Mouse (Mus musculus) forebrain, postnatal 0 days (tissue): Measurements from ENCODE around the gene Zmat3. TPM values are rescaled to one million over a fixed set of nuclear protein-coding genes. Genes with fewer than 3 reads are reported as not detected.
A peak's percentile ranks its signal among the peaks of the same experiment; 100 is the strongest.

Experiments used
- ATAC-seq: fragments of 200-750 bp; cut with Nextera tagmentation; 2 replicates; pipeline ENCODE4 v1.8.0; 2017; ENCODE audit warnings: mild to moderate bottlenecking, moderate library complexity
- DNase-seq: peaks from one replicate; pipeline ENCODE4 v3.0.0-alpha.2; 2015
- H3K27ac ChIP-seq: fragments of 300-500 bp; sonication (generic); 2 replicates; pipeline ENCODE4 v1.5.1; 2014; ENCODE audit warnings: low read depth, mild to moderate bottlenecking, antibody characterized with exemption, low read length, moderate library complexity, mixed read lengths
- H3K27me3 ChIP-seq: fragments of 300-500 bp; sonication (generic); 2 replicates; pipeline ENCODE4 v1.6.1; 2014; ENCODE audit warnings: mild to moderate bottlenecking, low read length, mixed read lengths; ENCODE audit not compliant: insufficient read depth
- H3K36me3 ChIP-seq: fragments of 300-500 bp; sonication (generic); 2 replicates; pipeline ENCODE4 v1.6.1; 2014; ENCODE audit warnings: mild to moderate bottlenecking, moderate library complexity; ENCODE audit not compliant: insufficient read depth
- H3K4me1 ChIP-seq: fragments of 300-500 bp; sonication (generic); 2 replicates; pipeline ENCODE4 v1.6.1; 2014; ENCODE audit warnings: antibody characterized with exemption; ENCODE audit not compliant: insufficient read depth
- H3K4me2 ChIP-seq: fragments of 300-500 bp; sonication (generic); 2 replicates; pipeline ENCODE4 v1.6.1; 2014; ENCODE audit warnings: low read depth, mild to moderate bottlenecking, moderate library complexity
- H3K4me3 ChIP-seq: fragments of 300-500 bp; sonication (generic); 2 replicates; pipeline ENCODE4 v1.5.1; 2014; ENCODE audit warnings: low read depth, low read length, mixed read lengths
- H3K9ac ChIP-seq: fragments of 300-500 bp; sonication (generic); 2 replicates; pipeline ENCODE4 v1.6.1; 2014; ENCODE audit warnings: mild to moderate bottlenecking
- H3K9me3 ChIP-seq: fragments of 300-500 bp; sonication (generic); 2 replicates; pipeline ENCODE4 v1.6.1; 2016; ENCODE audit warnings: low read length
- CTCF ChIP-seq: sonication (generic); IDR thresholded peaks from 2 replicates; pipeline ENCODE4 v1.5.1; 2016; ENCODE audit warnings: antibody characterized with exemption, control low read depth, low read depth
- WGBS: fragments of 180-500 bp; shearing (Covaris S2); extraction: QIAGEN DNeasy Blood & Tissue Kit; methylation state at CpG from one replicate; pipeline ENCODE4 v1.1.7; 2014; 5-methylcytosine and 5-hydroxymethylcytosine counted together
- polyA plus RNA-seq: library from polyadenylated mRNA; unstranded; fragments of >200 nt; fragmentation: Nextera tagmentation; extraction: Ambion mirVana; gene quantifications from 2 replicates; pipeline ENCODE4 v1.2.1, GENCODE M21; 2015
- total RNA-seq: library from RNA; depleted of rRNA; stranded (reverse); fragments of >200 nt; gene quantifications from 2 replicates; pipeline ENCODE4 v1.2.3, GENCODE M21; 2014

Zmat3 gene
- total and polyA plus RNA-seq, 2 experiments from 2014 or later, result 4.9 to 13.9 TPM

DNA sequence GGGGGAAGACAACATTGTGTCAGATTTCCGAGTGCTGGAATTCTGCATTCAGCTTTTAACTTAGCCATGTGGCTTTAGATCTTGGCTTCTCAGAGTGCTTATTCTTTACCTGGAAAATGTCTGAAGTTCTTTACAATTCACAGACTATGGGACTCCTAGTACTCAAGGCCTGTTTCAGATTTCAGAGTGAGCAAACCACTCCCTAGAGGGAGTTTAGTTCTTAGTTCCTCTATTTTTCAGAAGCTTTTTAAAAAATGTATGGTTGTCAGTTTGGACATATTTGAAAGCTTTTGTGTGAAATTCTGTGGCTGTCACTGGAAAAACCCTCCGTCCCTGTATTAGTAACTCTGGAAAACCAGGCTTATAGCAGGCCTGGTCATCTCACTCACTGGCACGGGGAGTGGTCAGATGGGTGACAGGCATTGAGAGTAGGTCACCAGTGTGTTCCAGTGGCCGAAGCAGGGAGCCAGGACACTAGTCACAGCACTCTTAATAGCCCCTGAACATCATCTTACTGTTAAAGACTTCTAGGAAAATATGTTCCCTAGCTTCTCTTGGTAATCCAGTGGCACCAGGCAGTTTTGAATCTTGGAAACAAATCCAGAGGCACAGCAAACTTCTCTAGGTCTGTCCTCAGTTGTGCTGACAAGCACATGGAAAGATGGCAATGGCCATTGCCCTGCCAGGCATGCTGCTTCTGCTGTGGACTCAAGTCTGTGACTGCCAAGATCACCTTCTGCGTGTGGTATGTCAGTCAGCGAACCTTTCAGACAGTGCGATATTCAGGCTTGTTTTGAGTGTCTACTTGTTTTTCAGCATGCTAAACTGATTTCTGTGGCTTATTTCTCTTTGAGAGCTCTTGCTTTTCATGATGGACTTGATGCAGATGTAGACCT, 37.4 kb upstream of the Zmat3 start:
- no peak for DNase-seq
- no peaks in the 10 kb centered on the region for H3K27me3 ChIP-seq
- H3K9me3 ChIP-seq, result no peaks in the 10 kb centered on the region
- no peak for ATAC-seq
- H3K9ac ChIP-seq, result no peak overlapping the region
- no peak overlapping the region for H3K4me3 ChIP-seq
- H3K27ac ChIP-seq, result no peak overlapping the region
- H3K36me3 ChIP-seq, result no peaks in the 10 kb centered on the region
- H3K4me1 ChIP-seq, result peaks cover 10% of the 10 kb centered on the region; the same call in 1 of the 2 replicates
- WGBS, result 73% methylated on average over 7 of the region's 7 CpGs
- H3K4me2 ChIP-seq, result no peak overlapping the region
- TF ChIP-seq CTCF, result no peak

DNA sequence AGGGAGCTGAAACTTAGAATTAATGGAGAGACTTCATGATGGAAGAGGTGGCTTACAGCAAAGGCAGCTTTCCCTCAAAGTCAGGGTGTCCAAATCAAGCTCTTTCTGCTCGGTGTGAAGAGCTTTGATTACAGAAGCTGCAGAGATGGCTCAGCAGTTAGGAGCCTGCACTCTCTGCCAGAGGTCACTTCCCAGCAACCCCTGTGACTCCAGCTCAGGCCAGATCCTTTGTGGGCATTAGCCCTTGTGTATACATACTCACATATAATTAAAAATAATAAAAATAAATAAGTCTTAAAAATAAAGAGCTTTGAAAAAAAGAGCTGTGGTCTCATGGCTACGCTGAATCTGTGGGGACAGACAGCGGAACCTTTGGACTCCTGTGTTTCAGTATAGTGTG, 35.8 kb upstream of the Zmat3 start:
- no peaks in the 10 kb centered on the region for H3K9me3 ChIP-seq
- H3K27me3 ChIP-seq, result no peaks in the 10 kb centered on the region
- no peak overlapping the region for H3K9ac ChIP-seq
- no peak for TF ChIP-seq CTCF
- ATAC-seq (no peak), DNase-seq (no peak)
- no peak overlapping the region for H3K4me2 ChIP-seq
- no peak overlapping the region for H3K4me3 ChIP-seq
- peaks cover 10% of the 10 kb centered on the region; the same call in 1 of the 2 replicates for H3K4me1 ChIP-seq
- WGBS, result 69% methylated on average over 3 of the region's 3 CpGs
- no peaks in the 10 kb centered on the region for H3K36me3 ChIP-seq
- no peak overlapping the region for H3K27ac ChIP-seq

DNA sequence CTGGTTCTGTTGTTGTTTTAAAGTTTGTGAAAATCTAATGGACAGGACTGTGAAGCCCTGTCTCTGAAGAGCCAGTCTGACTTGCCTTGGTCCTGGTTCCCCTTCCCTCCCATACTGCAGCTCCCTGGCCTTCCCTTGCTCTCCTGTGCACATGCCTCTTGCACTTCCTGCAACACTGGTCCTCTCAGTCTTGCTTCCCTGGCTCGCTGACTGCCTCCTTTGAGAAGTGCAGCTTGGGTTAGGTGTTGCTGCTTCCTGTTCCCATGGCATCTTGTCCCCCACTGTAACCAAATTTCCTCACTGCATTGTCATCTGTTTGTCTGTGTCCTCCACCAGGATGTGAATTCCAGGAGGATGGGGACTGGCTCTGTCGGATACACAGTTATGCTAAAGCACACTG, 34.1 kb upstream of the Zmat3 start:
- Histone ChIP-seq H3K4me1 (peaks cover 13% of the 10 kb centered on the region; the same call in 1 of the 2 replicates), H3K4me2 (no peak overlapping the region), H3K9me3 (no peaks in the 10 kb centered on the region), H3K36me3 (no peaks in the 10 kb centered on the region), H3K4me3 (no peak overlapping the region), H3K9ac (no peak overlapping the region), H3K27me3 (no peaks in the 10 kb centered on the region), H3K27ac (no peak overlapping the region)
- 63% methylated on average over 2 of the region's 2 CpGs for WGBS
- TF ChIP-seq CTCF, result no peak
- DNase-seq, result no peak
- ATAC-seq, result no peak

DNA sequence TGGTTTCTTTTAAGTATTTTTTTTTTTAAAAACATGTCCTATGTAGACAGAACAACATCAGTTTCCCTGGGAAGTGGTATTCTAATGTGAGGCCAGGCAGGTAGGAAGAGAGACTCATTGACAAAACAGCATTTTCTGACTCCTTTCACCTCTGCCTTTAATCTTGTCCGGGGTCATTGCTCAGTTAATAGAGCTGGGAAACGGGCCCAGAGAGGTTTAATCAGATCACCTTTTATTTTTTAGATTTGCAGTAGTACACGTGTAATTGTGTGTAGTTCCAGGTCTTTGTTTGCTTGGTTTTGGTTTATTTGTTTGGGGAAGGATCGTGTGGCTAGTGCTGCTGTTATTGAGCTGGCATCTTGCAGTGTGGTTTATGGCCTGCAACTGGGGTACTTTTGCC, 33.6 kb upstream of the Zmat3 start:
- no peaks in the 10 kb centered on the region for H3K9me3 ChIP-seq
- ATAC-seq (no peak), DNase-seq (no peak)
- WGBS, result 35% methylated on average over 4 of the region's 4 CpGs
- TF ChIP-seq CTCF, result no peak
- H3K4me1 ChIP-seq, result peaks cover 13% of the 10 kb centered on the region; the same call in 1 of the 2 replicates
- no peak overlapping the region for H3K9ac ChIP-seq
- H3K27ac ChIP-seq, result no peak overlapping the region
- H3K4me2 ChIP-seq, result no peak overlapping the region
- no peaks in the 10 kb centered on the region for H3K36me3 ChIP-seq
- no peaks in the 10 kb centered on the region for H3K27me3 ChIP-seq
- H3K4me3 ChIP-seq, result no peak overlapping the region

DNA sequence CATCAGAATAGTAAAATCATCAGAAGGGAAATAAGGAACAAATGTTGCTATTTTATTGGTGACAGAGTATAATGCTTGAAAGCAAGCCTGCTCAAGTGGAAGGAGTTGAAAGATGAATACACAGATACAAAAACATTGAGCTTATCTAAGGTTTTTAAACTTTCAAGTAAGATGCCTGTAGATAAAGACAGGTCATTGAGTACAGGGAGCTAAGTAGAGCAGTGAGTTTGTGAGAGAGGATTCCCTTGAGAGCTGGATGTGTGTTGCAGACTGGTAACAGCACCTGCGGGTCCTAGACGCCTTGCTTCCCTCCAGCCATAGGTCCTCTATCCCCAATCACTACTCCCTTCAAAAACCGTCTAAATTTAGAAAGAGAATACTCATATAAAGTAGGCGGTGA, 32.8 kb upstream of the Zmat3 start:
- DNase-seq, result no peak
- H3K9ac ChIP-seq, result peak overlapping the region; percentile 19; the same call in 1 of the 2 replicates

DNA sequence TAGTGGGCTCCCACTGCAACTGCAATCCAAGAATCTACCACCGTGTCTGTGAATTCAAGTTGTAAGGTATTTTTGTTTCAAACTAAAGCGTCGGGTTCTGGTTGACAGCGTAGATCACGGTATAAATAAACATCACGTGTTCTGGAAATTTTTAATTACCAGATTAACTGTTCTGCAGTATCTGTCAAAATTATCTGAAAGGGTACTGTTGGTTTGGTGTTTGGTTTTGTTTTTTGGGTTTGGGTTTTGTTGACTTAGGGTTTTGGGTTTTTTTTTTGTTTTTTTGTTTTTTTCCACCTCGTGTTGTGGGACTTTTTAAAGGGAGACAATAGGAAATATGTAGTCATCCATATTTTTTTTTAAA, 32.3 kb upstream of the Zmat3 start:
- H3K27me3 ChIP-seq, result no peaks in the 10 kb centered on the region
- H3K4me1 ChIP-seq, result peaks cover 13% of the 10 kb centered on the region; the same call in 1 of the 2 replicates
- H3K4me3 ChIP-seq, result peak overlapping the region; percentile 91
- peak overlapping the region; percentile 44 for H3K4me2 ChIP-seq
- H3K27ac ChIP-seq, result peak overlapping the region; percentile 97
- WGBS, result under 1% methylated on average over 7 of the region's 7 CpGs
- no peaks in the 10 kb centered on the region for H3K36me3 ChIP-seq
- ATAC-seq (no peak), DNase-seq (peak; percentile 43)
- H3K9ac ChIP-seq, result peak overlapping the region; percentile 92
- H3K9me3 ChIP-seq, result no peaks in the 10 kb centered on the region
- no peak for TF ChIP-seq CTCF

More for the DNA sequence above, 32.8 kb upstream of the Zmat3 start:
- Histone ChIP-seq H3K36me3 (no peaks in the 10 kb centered on the region), H3K27ac (no peak overlapping the region), H3K4me3 (peak overlapping the region; percentile 91), H3K4me2 (peak overlapping the region; percentile 44), H3K4me1 (peaks cover 13% of the 10 kb centered on the region; the same call in 1 of the 2 replicates), H3K27me3 (no peaks in the 10 kb centered on the region), H3K9me3 (no peaks in the 10 kb centered on the region)
- WGBS, result 11% methylated on average over 4 of the region's 4 CpGs
- TF ChIP-seq CTCF, result no peak
- no peak for ATAC-seq

DNA sequence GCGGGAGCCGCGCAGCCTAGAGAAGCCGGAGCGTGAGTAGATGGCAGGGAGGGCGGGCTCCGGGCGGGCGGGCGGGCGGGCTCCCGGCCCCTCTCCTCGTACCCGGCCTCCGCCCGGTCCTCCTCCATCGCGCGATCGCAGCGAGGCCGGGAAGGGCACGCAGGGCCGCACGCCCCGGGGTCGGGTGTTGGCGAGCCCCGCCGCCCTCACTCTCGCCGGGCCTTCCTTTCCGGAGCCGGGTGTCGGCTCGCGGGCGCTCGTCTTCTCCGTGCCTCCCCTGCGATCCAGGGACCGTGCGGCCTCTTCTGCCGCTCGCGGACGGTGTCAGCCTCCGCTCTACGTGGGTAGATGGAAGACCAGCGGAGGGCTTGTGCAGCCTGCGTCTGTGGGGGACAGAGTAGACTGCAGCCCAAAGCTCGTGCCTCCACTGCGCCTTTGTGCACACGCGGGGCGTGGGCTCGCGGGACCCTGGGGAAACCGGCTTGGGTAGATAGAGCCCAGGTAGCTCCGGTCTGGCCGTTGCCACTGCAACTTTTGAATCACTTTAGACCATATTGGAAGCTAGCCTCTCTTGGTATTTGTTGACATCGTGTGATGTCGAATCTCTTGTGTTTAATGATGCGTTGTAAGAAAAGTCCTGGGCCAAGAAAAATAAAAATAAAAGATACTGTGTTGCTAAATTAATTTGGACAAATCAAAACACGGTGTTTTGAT, 31.8 kb upstream of the Zmat3 start, which contains the start of gene Pik3ca:
Pik3ca (plus strand) TSS at position 211 of the 714 bp plus-strand sequence.
- no peaks in the 10 kb centered on the region for H3K9me3 ChIP-seq
- no peaks in the 10 kb centered on the region for H3K27me3 ChIP-seq
- TF ChIP-seq CTCF, result no peak
- DNase-seq, result peak; percentile 66
- ATAC-seq, result peak; percentile 47
- WGBS, result 1% methylated on average over 44 of the region's 65 CpGs
- H3K4me3 ChIP-seq, result peak within 1 kb of the TSS; percentile 91
- H3K4me2 ChIP-seq, result peak within 1 kb of the TSS; percentile 44
- H3K9ac ChIP-seq, result peak within 1 kb of the TSS; percentile 92
- no peaks in the 10 kb centered on the region for H3K36me3 ChIP-seq
- H3K27ac ChIP-seq, result peak within 1 kb of the TSS; percentile 97
- H3K4me1 ChIP-seq, result peaks cover 13% of the 10 kb centered on the region; the same call in 1 of the 2 replicates
